Mouse (Mus musculus) myocyte (in vitro differentiated cells): ENCODE results near the gene Ntpcr.

ENCODE experiments used
- CEBPB ChIP-seq: IDR thresholded peaks from 2 replicates; pipeline ENCODE4 v1.6.1; 2011; ENCODE audit warnings: mild to moderate bottlenecking, moderate library complexity; ENCODE audit not compliant: poor library complexity, insufficient read depth, severe bottlenecking
- MAX ChIP-seq: IDR thresholded peaks from one replicate; pipeline ENCODE4 v1.6.1; 2011; ENCODE audit warnings: low read depth, mild to moderate bottlenecking, control low read depth
- MYOG ChIP-seq, 3 experiments: IDR thresholded peaks; one replicate each; pipeline ENCODE4 v1.6.1; 2011; ENCODE audit warnings: control low read depth in 2 of 3, low read depth in 2 of 3, mild to moderate bottlenecking in 2 of 3; ENCODE audit not compliant: insufficient read length in 2 of 3, control insufficient read depth in 1 of 3, insufficient read depth in 1 of 3
- POLR2A ChIP-seq: IDR thresholded peaks from one replicate; pipeline ENCODE4 v1.6.1; 2011; ENCODE audit warnings: low read depth, mild to moderate bottlenecking, control low read depth, moderate library complexity; ENCODE audit not compliant: insufficient read length
- REST ChIP-seq: IDR thresholded peaks from one replicate; pipeline ENCODE4 v1.6.1; 2011; ENCODE audit warnings: mild to moderate bottlenecking, control low read depth, moderate library complexity; ENCODE audit not compliant: insufficient read depth, insufficient read length

GRCm38 (mm10) chr8:125772300-125772699 is 42.5 kb downstream of the Ntpcr start:
- TF ChIP-seq POLR2A (no peak), MAX (no peak), REST (no peak), CEBPB (no peak), MYOG (IDR thresholded peaks at IDR 0.05; ENCODE audit: control insufficient read depth in 1 of 3, insufficient read depth in 1 of 3, insufficient read length in 2 of 3, low read depth in 2 of 3) (no peak)
